Mouse (Mus musculus) ES-E14 (cell line): ENCODE results near the gene Col9a3.

Experiments
- CHD2 ChIP-seq: IDR thresholded peaks from 2 replicates; pipeline ENCODE4 v1.6.1; 2014; ENCODE audit warnings: mild to moderate bottlenecking, low read depth, low read length, inconsistent platforms
- HCFC1 ChIP-seq: IDR thresholded peaks from 2 replicates; pipeline ENCODE4 v1.6.1; 2012; ENCODE audit warnings: low read length, inconsistent platforms, borderline replicate concordance; ENCODE audit not compliant: insufficient read depth
- MAFK ChIP-seq: IDR thresholded peaks from 2 replicates; pipeline ENCODE4 v1.6.1; 2014; ENCODE audit warnings: mild to moderate bottlenecking, low read depth, low read length, inconsistent platforms; ENCODE audit not compliant: insufficient read depth
- ZC3H11A ChIP-seq: IDR thresholded peaks from 2 replicates; pipeline ENCODE4 v1.6.1; 2012; ENCODE audit warnings: low read depth, mild to moderate bottlenecking, inconsistent platforms, low read length, borderline replicate concordance
- ZNF384 ChIP-seq: IDR thresholded peaks from 2 replicates; pipeline ENCODE4 v1.6.1; 2012; ENCODE audit warnings: low read depth, low read length, inconsistent platforms

- TF ChIP-seq ZC3H11A: no peak
- TF ChIP-seq CHD2: no peak
- TF ChIP-seq HCFC1: no peak
- no peak for TF ChIP-seq MAFK
- TF ChIP-seq ZNF384: no peak
Observed at GRCm38 (mm10) chr2:180589123-180589831, 8.3 kb upstream of the Col9a3 start, which contains the start of gene Ogfr.
